Mouse (Mus musculus): ENCODE measurements around the gene Gm20388.

DNA sequence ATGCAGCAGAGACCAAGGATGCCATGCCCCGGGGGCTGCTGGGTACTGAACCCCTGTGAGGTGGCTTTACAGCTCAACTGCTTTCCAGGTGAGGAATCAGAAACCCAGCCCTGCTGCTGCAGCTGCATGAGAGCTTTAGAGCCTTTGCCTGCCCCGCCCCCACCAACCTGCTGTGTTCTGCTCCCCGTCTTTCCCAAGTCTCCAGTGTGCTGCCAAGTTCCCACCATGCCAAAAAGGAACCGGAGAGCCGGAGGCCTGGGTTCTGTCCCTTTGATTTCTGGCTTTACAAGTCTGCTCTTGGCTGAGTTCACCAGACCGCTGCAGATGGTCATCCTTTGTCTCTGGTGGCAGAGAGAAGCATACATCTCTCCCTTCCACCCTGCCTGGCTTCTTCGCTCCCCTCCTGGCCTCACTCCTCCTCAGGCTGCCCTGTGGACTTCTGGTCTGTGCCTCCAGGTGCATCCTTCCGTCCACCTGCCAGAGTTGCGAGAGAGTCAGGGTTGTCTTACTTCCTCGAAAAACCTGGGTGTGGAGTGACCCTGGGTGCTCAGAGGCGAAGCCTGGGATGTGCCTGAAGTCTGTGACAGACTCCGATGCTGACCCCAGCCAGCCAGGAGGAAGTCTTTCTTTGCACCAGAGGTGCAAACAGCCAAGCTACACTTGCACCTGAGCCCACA lies 1086.4 kb downstream of the Gm20388 start:
- TF ChIP-seq CTCF (IDR thresholded peaks at IDR 0.05; ENCODE audit: extremely low read depth, insufficient read depth, low read length) (no peak), POLR2A (IDR thresholded peaks at IDR 0.05; ENCODE audit: extremely low read depth, insufficient read depth, low read length) (no peak)

Measured in cortical plate, adult 2 months (tissue).